Mouse (Mus musculus) granulocyte monocyte progenitor cell, adult 5-6 weeks (primary cell): ENCODE results near the gene Hdac9. TPM values are rescaled to one million over a fixed set of nuclear protein-coding genes. Genes with fewer than 3 reads are reported as not detected.

ENCODE experiments used
- ATAC-seq: replicated peaks from 2 replicates; pipeline ENCODE4 v1.8.0; 2016; ENCODE audit warnings: mild to moderate bottlenecking, moderate TSS enrichment, inconsistent platforms; ENCODE audit not compliant: poor library complexity, severe bottlenecking
- total RNA-seq, 2 experiments: library from RNA; stranded (forward) in 1 of 2; stranded (reverse) in 1 of 2; fragments of 200-712, 200-1000 nt in 1 of 2; fragments of >200 nt in 1 of 2; fragmentation: Nextera tagmentation in 1 of 2; gene quantifications; 2 replicates each; pipeline ENCODE4 v1.2.3; 2014 to 2017

The Hdac9 gene
- total RNA-seq, 2 experiments from 2014 or later, result 5.7 to 7.2 TPM

DNA sequence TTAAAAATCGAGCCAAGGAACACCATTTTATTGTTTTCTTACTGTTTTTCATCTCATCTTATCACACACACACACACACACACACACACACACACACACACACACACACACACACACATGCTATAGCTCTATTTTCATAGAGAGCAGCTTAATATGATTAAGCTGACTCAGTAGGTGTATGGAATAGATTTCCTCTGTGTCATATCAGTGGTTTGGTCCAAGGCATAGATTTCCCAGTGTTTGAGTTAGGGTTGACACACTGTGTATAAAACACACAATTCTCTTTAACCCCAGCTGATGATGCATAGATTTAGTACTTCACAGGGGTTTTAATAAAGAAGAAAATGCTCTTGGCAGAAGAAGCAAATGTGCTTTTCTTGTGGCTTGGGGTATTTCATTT is 643.1 kb downstream of the Hdac9 start:
- ATAC-seq, result no peak

DNA sequence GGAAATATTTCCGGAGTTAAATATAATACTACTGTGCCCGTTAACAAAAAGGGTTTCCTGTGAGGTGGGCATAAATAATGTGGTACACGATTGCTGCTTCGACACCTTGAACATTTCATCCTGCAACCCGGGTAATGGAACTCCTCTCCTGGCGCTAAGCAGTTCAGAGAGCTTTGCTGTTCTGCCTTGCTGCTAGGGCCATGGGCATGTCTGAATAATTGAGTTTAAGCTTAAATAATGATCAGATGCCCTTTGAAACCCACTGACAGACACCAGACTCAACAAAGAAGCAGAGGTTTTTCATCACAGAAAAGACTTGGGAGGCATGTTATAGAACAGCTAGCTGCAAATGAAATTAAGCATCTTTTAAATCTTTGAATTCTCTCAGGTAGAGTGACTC is 646.8 kb downstream of the Hdac9 start:
- ATAC-seq, result no peak

DNA sequence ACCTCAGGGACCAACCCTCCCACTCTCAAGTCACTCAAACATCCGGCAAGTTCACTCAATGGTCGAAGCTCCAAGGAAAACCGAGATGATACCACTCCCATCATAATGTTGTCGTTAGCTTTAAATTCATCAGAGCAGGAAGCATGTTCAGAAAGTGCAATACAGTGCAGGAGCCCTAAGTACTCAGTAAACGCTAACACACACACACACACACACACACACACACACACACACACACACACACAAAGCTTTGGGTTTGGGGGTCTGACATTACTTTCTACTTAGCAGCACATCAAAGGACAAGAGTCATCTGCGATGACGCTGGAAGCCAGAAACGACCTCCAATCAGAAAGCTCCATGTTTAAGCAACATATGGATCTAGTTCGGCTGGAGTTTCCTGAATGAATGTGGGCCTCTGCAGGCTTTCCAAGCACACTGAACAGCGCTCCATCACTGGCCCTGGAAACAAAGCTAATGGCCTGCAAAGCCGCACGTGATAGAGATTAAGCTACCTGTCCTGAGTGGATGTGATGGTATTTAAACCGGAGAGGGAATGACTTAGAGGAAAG is 647.3 kb downstream of the Hdac9 start:
- no peak for ATAC-seq

DNA sequence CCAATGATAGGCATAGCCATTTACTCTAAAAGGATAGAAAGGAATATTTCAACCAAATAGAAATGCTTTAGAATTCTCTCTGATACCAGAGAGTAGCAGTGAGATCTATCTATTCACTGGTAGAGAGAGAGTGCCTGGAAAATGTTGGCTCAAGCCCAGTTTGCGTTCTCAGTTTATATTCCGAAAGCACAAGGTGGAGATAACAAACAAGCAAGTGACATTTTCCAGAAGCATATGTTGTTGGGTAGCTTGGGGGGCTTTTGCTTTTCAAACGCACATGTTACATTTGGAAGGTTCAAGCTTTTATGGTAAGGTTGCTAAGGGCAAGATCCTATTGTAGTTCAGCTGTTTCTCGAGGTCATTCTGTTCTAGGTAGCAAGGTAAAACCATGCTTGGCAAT is 657.2 kb downstream of the Hdac9 start:
- ATAC-seq, result no peak

DNA sequence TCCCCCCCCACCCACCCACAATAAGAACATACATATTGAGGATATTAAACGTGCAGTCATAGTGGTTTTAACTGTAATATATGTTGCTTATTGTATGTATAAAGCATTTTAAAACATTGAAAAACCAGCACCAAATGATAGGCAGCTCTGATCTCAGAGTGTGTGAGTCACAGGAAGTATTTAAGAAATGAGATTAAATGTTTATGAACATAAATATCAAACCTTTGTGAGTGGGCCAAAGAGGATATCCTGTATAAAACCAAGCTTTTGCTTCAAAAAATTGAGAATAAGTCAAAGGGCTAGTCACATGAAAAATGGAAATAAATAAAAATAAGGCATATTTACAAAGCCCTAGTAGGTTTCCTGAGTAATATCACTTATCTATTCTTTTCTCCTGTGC is 667.7 kb downstream of the Hdac9 start:
- no peak for ATAC-seq

DNA sequence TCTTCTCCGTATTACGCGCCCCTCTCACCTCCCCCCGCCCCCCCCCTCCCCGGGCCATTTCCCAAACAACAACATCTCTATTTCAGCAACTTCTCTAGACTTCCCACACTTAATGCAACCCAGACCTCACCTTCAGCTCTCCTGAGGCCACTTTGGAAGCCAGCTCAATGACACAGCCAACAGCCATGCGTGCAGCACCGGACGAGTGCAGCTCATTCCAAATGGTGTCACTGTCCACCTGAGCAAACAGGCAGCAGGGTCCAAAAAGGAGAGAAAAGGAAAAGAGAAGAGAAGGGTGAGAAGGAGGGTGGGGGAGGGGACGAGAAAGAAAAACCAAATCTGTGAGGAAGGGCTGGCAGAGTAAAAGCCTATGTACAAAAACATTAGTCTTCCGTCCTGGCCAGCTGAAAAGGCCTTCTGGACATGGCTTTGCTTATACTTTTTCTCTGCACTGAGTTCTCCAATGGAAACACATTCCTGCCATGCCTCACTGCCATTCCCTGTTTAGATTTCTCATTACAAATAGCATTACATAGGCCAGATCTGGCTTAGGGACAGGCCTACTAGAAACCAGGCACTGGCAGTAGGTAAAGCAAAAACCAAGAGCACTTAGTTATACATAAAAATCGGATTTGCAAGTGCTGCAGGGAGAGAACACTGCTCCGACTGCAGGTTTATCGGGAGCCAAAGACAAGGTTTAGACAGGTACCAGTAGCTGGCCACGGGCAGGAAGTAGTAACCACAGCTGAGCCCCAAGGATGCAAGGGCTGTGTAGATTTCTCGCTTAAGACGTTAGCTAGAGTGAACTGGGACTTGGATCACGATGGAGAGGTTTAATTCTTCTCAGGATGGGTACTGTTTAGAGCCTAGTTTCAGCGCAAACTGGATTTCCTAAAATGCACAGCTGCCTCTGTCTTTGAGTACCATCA is 668.4 kb downstream of the Hdac9 start:
- no peak for ATAC-seq

DNA sequence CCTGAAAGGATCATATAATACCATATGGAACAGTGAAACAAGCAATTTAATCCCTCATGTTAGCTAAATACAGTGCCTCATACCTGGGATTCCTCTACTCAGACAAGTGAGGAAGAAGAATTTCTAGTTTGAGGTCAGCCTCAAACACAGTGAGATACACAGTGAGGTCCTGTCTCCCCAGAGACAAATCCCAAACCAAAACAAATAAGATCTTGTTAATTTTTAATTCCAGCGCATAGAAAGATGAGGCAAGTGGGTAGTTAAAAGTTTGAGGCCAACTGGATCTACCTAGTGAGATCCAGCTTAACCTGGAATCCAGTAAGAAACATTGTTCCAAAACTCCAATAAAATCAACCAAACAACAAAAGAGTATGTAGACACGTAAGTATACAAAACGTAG is 678.1 kb downstream of the Hdac9 start:
- no peak for ATAC-seq

DNA sequence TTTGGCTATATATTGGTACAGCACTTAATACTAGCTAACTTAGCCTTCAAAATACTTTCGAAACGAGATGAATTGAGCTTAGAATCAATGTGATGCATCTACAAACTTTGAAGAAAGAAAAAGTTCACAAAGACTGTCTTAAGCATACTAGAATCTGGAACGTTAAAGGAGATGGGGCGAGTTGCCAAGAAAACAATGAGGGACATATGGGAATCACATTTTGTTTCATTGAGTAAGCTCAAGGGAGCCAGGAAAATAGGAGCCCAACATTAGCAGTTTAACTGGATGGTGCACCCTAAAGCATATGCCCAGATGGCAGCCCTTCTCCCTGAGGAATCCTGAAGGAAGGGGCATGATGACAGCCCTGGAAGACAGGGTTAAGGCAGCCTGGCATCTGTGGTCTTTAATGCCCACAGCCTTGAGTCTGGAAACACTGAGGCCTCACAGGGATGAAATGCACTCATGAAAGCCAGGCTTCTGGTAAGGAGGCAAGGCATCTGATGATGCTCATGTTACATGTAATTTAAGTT is 685.2 kb downstream of the Hdac9 start:
- no peak for ATAC-seq

DNA sequence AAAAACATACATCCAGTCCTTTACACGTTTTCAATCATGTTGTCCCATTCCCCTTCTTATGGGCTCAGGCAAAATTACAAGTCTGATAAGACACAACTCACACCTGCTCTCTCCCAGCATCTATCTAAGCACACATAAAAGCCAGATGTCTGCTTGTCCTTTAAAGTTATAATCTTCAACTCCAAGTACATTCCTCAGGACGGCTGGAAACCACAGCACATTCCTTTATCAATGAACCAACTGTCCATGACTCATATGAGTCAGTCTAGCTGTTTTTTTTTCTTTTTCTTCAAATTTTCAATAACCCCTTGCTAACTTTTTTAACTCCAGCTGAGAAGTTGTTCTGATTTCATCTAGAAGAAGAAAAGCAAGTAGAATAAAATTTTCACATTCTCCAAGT is 692.4 kb downstream of the Hdac9 start:
- no peak for ATAC-seq

DNA sequence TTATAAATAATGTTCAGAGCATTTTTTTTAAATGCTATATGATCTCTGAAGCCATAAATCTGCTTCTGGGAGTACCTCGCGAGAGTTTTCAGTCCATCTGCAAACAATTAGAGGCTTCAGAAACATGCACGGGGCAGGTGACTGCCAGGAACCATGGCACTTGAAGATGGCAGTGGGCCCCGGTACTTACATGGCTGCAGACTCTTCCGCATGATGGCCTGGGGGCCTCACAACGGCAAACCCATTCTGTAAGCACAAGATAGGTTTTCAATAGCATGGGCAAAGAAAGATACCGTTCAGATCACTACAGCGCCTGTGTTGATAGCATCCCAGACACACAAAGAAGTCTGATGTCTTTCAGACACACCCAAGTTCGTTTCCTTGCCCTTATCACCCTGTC is 695.9 kb downstream of the Hdac9 start:
- ATAC-seq, result no peak

DNA sequence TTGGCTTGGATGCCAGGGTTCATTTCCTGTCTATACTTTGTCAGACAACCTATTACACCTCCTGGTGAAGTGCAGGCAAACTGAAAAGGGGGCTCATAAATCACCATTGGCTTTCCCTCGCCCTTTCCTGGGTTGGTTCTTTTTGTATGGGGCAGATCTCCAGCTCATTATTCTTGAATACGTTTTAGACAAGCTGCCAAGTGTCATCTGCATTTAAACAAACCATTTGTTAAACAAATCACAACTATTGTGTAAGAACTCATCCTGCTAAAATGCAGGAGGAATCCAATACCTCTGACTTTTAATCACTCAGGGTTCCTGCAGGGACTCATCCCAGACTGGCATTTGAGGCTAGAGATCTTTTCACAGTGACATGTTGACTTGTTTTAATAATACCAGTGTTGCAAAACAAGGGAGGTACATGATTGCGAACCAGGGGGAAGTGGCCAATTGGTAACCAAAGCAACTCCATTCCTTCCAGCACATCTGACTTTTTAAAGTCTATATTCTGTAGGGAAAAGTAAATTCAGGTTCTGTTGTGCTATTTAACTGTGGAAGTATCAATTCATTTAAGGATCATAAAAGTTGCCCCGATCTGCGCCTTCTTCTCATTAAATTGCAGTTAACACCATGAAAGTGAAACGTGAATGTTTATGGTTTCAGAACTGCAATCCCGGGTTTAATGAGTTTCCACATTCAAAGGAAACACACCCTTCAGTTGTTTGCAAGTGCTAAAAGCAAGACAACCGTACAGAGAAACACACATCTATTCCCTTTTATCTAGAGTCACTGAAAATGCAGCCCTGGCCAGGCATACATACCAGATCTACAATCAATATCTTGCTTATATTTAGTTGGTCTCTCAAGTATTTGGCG is 696.6 kb downstream of the Hdac9 start:
- ATAC-seq, result peak; percentile 33; the same call in 1 of the 2 replicates

DNA sequence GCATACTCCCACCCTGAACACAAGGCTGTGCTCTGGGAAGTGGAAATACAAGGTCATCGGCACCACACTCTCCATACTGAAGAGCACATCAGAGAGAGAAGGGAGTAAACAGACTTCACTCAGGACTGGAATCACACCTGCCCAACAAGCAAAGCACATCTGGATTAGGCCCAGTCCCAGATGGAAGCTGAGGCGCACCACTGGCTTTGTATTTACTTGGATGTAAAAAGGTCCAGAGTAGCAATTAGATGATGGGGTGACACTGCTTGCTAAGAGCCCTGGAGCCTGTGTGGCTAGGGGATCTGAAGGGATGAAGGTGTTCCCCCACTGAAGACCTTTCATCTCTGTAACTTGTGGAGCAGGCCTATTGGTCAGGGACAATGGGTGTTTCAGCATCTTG is 698.3 kb downstream of the Hdac9 start:
- ATAC-seq, result no peak

DNA sequence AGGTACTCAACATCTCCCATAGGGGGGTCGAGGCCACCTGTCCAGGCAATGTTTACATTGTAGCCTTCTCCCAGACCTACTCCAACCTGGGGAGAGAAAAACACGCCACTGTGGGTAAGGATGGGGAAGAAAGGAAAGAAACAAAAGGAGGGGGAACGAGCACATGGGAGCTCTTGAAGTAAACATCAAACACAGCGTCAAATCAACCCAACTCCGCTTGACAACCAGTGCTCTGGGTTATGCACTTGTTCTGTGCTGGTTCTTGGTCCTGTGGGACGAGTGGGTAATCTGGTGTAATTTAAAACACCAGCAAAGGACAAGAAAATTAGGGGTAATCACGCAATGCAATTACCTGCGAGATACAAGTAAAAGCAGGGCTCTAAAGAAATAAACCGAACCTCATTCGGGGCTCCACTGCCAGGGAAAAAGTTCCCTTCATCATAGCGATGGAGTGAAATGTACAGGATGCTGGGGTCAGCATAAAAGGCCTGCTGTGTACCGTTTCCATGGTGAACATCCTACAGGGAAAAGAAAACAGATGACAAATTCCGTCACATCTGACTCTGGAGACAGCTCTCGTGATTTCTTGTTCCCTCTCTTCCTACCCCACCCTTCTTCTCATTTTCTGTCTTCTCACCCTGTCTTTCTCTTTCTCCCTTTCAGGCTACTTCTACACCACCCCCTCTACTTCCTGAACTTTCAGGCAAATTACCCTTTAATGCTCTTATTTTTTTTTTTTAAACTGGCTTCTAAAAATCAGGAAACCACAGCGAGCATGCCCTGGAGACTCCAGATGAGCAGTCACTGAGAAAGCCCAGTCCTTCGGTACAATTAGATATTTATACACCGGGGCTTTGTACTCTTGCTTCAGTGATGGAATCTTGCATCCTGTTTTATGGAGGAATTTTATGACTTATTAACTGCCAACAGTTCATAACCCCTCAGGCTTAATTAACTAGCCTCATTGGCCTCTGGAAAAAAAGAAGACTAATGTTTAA is 701.6 kb downstream of the Hdac9 start:
- ATAC-seq, result no peak

DNA sequence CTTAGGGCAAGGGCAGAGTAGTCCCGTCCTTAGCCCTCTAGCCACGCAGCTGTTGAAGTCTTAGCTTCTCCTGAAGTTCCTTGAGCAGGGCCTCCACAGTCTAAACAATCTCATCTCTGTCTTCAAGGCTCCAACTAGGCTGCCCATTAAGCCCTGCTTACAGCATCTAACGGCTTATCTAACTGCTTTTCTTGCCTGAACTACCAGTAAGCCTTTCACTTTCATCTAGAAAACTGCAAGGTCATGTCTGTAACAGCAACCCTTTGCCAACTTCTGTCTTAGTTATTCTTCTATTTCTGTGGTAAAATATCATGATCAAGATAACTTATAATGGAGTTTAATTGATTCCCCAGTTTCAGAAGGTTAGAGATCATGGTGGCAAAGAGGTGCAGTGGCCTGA is 704.7 kb downstream of the Hdac9 start:
- ATAC-seq, result no peak

DNA sequence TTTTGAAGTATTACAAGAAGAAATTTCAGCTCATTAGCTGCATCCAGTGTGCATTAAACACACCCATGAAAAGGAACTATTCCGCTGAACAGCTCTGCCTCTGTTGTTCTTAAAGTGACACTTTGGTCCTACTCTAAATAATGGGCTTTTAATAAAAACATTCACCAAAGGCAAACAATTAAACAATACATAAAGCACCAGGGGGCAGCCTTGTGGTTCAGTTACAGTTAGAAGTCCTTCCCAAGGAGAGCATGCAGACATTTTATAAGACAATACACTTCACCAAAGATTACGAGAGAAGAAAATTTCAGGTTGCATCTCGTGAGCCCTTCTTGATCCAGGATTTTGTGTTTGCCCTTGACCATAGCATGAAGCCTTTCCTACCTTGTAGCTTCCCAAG is 715.4 kb downstream of the Hdac9 start:
- ATAC-seq, result no peak

DNA sequence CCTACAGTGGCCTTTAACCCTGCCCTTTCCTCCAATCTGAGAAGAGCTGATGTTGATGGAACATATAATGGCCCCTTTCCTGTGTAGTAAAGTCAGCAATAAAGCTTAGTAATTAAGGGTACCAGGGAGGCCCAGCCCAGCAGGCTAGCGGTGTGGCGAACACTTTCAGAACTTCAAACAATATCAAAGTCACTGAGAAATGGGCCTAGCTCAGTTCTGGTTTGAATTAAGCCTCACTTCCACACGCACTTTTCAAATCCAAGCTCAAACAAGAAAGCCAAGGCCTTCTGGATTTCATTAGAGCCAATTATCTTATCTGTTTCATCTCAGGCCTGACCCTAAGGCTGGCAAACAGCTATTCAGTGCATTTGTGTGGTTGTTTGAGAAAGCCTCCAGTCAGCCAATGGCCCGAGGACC is 716.9 kb downstream of the Hdac9 start:
- ATAC-seq, result no peak

DNA sequence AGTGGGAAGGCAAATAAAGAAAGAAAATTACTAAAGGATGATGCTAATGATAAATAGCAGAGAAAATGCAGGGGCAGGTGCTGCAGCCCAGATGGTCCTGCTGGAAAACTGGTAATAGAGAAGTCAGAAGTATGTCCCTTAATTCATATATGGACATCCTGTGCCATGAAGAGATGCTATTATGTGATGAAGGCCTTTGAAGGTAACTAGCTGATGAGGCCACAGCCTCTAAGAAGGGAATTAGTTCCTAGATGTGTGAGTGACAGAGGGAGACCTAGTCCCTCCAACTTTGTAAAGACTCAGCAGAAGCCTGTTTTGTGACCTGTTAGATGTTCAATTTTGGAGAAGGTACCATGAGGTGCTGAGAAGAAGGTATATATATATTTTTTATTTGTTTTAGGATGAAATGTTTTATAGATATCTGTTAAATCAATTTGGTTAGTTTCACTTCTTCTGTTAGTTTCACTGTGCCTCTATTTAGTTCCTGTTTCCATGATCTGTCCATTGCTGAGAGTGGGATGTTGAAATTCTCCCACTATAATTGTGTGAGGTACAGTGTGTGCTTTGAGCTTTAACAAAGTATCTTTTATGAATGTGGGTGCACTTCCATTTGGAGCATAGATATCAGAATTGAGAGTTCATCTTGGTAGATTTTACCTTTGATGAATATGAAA is 721.6 kb downstream of the Hdac9 start:
- peak; percentile 68 for ATAC-seq

DNA sequence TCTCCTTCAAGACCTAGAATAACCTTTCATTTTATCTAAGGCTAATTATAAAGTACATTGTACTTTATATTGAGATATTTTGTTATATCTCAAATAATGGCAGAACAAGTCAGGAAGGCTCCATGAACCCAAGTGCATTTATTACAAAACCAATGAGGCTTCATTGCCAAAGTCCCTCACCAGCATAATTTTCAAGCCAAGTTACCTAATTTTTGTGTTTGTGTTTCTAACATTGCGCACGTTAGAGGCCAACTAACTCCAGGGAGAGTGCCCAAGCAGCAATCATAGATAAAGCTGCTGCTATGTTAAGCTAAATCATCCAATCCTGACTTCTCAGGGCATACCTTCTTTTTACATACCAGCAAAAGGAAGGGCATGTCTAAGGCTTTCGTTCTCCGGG is 722.8 kb downstream of the Hdac9 start:
- no peak for ATAC-seq

DNA sequence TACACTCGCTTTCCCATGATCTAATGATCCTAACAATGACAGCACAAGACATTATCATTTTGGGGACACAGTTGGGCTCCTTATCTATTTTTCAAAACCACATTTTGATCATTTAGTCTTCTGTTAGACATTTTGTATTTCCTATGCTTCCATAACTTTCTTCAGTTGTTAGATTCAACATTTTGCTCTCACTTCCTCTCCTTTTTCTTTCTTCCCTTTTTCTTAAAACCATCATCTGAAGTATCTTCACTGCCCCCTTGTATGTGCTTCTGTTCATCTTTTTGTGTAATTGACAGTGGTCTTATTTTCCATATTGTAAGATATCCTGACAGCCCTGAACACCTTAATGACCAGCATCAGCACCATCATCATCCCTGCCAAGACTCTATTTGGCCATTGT is 725.6 kb downstream of the Hdac9 start:
- ATAC-seq, result peak; percentile 64
